Mouse (Mus musculus) granulocyte monocyte progenitor cell, adult 5-6 weeks (primary cell): ENCODE measurements at regions not wholly inside any gene's neighbourhood (a gene's known extent, or its start where the extent isn't known, plus 50 kb on each side); places are given as distances from the start of the nearest gene placed in this dataset.

Experiments used
- ATAC-seq: replicated peaks from 2 replicates; pipeline ENCODE4 v1.8.0; 2016; ENCODE audit warnings: mild to moderate bottlenecking, moderate TSS enrichment, inconsistent platforms; ENCODE audit not compliant: poor library complexity, severe bottlenecking

GRCm38 (mm10) chr3:81735463-81735862, 196.9 kb upstream of the Ctso start:
- ATAC-seq, result no peak

- ATAC-seq, result no peak
These were observed 195.6 kb upstream of the Ctso start for GRCm38 (mm10) chr3:81736838-81737237.

- no peak for ATAC-seq
These were observed 190.3 kb upstream of the Ctso start for GRCm38 (mm10) chr3:81742124-81742523.

GRCm38 (mm10) chr3:81750164-81750563, 182.2 kb upstream of the Ctso start:
- no peak for ATAC-seq

GRCm38 (mm10) chr3:81752955-81753354, 179.4 kb upstream of the Ctso start:
- no peak for ATAC-seq

GRCm38 (mm10) chr3:81760383-81760782, 172.0 kb upstream of the Ctso start:
- no peak for ATAC-seq

- ATAC-seq, result no peak; the same call in 1 of the 2 replicates
These were observed 171.5 kb upstream of the Ctso start for GRCm38 (mm10) chr3:81760914-81761313.

GRCm38 (mm10) chr3:81771812-81772211, 160.6 kb upstream of the Ctso start:
- no peak for ATAC-seq

GRCm38 (mm10) chr3:81773012-81773411, 159.4 kb upstream of the Ctso start:
- ATAC-seq, result no peak

GRCm38 (mm10) chr3:81782081-81782480, 150.3 kb upstream of the Ctso start:
- ATAC-seq, result no peak

- peak; percentile 98 for ATAC-seq
These were observed 149.4 kb upstream of the Ctso start for GRCm38 (mm10) chr3:81782921-81783541.

- no peak for ATAC-seq
These were observed 143.5 kb upstream of the Ctso start for GRCm38 (mm10) chr3:81788915-81789314.

GRCm38 (mm10) chr3:81789664-81790063, 142.7 kb upstream of the Ctso start:
- ATAC-seq, result no peak

GRCm38 (mm10) chr3:81802096-81802495, 130.3 kb upstream of the Ctso start:
- ATAC-seq, result no peak

- ATAC-seq, result no peak
These were observed 126.7 kb upstream of the Ctso start for GRCm38 (mm10) chr3:81805745-81806144.

- ATAC-seq, result no peak
These were observed 122.8 kb upstream of the Ctso start for GRCm38 (mm10) chr3:81809604-81810003.

- no peak for ATAC-seq
These were observed 112.1 kb upstream of the Ctso start for GRCm38 (mm10) chr3:81820304-81820703.

GRCm38 (mm10) chr3:81829525-81829924, 102.9 kb upstream of the Ctso start:
- no peak for ATAC-seq

GRCm38 (mm10) chr3:81829966-81830599, 102.3 kb upstream of the Ctso start:
- no peak for ATAC-seq

- no peak for ATAC-seq
These were observed 96.8 kb upstream of the Ctso start for GRCm38 (mm10) chr3:81835380-81836157.

GRCm38 (mm10) chr3:81836478-81836877, 95.9 kb upstream of the Ctso start:
- no peak for ATAC-seq
